Mouse (Mus musculus): ENCODE results near the gene Bcas2. TPM values are rescaled to one million over a fixed set of nuclear protein-coding genes. Genes with fewer than 3 reads are reported as not detected.
A peak's percentile ranks its signal among the peaks of the same experiment; 100 is the strongest.

Bcas2 gene
- 231 and 257 TPM in 2 replicates for polyA plus RNA-seq (2015; fragmentation: Nextera tagmentation; extraction: Ambion mirVana)

- Histone ChIP-seq H3K27me3 (no peaks in the 10 kb centered on the region), H3K4me3 (peak within 1 kb of the TSS; percentile 76), H3K4me2 (peak within 1 kb of the TSS; percentile 81), H3K9ac (peak within 1 kb of the TSS; percentile 84), H3K27ac (peak within 1 kb of the TSS; percentile 76), H3K9me3 (no peaks in the 10 kb centered on the region), H3K36me3 (peaks cover 45% of the 10 kb centered on the region), H3K4me1 (peaks cover 9% of the 10 kb centered on the region)
- WGBS: under 1% methylated on average over 56 of the region's 56 CpGs
- ATAC-seq (ENCODE audit: insufficient number of reproducible peaks, insufficient read depth, low FRiP score, low TSS enrichment, low read depth): peak; percentile 92
These were observed at the start of gene Bcas2 for GRCm38 (mm10) chr3:103171505-103172267. Gene Bcas2, plus strand, starts transcription at chr3:103171655.

- Histone ChIP-seq H3K4me1 (no peaks in the 10 kb centered on the region; the same call in 1 of the 2 replicates), H3K27ac (no peak overlapping the region), H3K4me2 (no peak overlapping the region), H3K4me3 (no peak overlapping the region), H3K9me3 (no peaks in the 10 kb centered on the region), H3K36me3 (no peaks in the 10 kb centered on the region), H3K9ac (no peak overlapping the region), H3K27me3 (no peaks in the 10 kb centered on the region)
- no peak for ATAC-seq (ENCODE audit: insufficient number of reproducible peaks, insufficient read depth, low FRiP score, low TSS enrichment, low read depth)
- 77% methylated on average over 3 of the region's 3 CpGs for WGBS
These were observed 47.8 kb upstream of the Bcas2 start for GRCm38 (mm10) chr3:103123636-103124035.

GRCm38 (mm10) chr3:103126138-103126537 lies 45.3 kb upstream of the Bcas2 start:
- H3K27me3 ChIP-seq: no peaks in the 10 kb centered on the region
- H3K27ac ChIP-seq: no peak overlapping the region
- WGBS: 92% methylated on average over 3 of the region's 3 CpGs
- H3K36me3 ChIP-seq: no peaks in the 10 kb centered on the region
- H3K4me3 ChIP-seq: no peak overlapping the region
- no peak overlapping the region for H3K4me2 ChIP-seq
- H3K9ac ChIP-seq: no peak overlapping the region
- peaks cover 15% of the 10 kb centered on the region for H3K4me1 ChIP-seq
- ATAC-seq (ENCODE audit: insufficient number of reproducible peaks, insufficient read depth, low FRiP score, low TSS enrichment, low read depth): no peak
- no peaks in the 10 kb centered on the region for H3K9me3 ChIP-seq

- Histone ChIP-seq H3K27ac (no peak overlapping the region), H3K27me3 (no peaks in the 10 kb centered on the region), H3K9me3 (no peaks in the 10 kb centered on the region), H3K4me2 (no peak overlapping the region), H3K4me1 (peaks cover 15% of the 10 kb centered on the region), H3K36me3 (peaks cover 6% of the 10 kb centered on the region), H3K9ac (no peak overlapping the region), H3K4me3 (no peak overlapping the region)
- 43% methylated on average over 2 of the region's 2 CpGs for WGBS
- ATAC-seq (ENCODE audit: insufficient number of reproducible peaks, insufficient read depth, low FRiP score, low TSS enrichment, low read depth): no peak
These were observed 44.3 kb upstream of the Bcas2 start for GRCm38 (mm10) chr3:103127177-103127576.

GRCm38 (mm10) chr3:103127721-103128120 lies 43.7 kb upstream of the Bcas2 start:
- H3K9me3 ChIP-seq: no peaks in the 10 kb centered on the region
- peaks cover 11% of the 10 kb centered on the region for H3K36me3 ChIP-seq
- H3K4me2 ChIP-seq: no peak overlapping the region
- H3K9ac ChIP-seq: no peak overlapping the region
- no peak for ATAC-seq (ENCODE audit: insufficient number of reproducible peaks, insufficient read depth, low FRiP score, low TSS enrichment, low read depth)
- no peaks in the 10 kb centered on the region for H3K27me3 ChIP-seq
- WGBS: 72% methylated on average over 5 of the region's 5 CpGs
- H3K27ac ChIP-seq: no peak overlapping the region
- H3K4me3 ChIP-seq: no peak overlapping the region
- H3K4me1 ChIP-seq: peaks cover 15% of the 10 kb centered on the region

- no peak overlapping the region for H3K4me2 ChIP-seq
- H3K4me3 ChIP-seq: no peak overlapping the region
- peaks cover 13% of the 10 kb centered on the region for H3K36me3 ChIP-seq
- no peaks in the 10 kb centered on the region for H3K27me3 ChIP-seq
- H3K9me3 ChIP-seq: no peaks in the 10 kb centered on the region
- H3K4me1 ChIP-seq: peaks cover 15% of the 10 kb centered on the region
- ATAC-seq (ENCODE audit: insufficient number of reproducible peaks, insufficient read depth, low FRiP score, low TSS enrichment, low read depth): no peak
- no peak overlapping the region for H3K9ac ChIP-seq
- H3K27ac ChIP-seq: no peak overlapping the region
- 55% methylated on average over 4 of the region's 4 CpGs for WGBS
These were observed 43.2 kb upstream of the Bcas2 start for GRCm38 (mm10) chr3:103128251-103128650.

- 80% methylated on average over 8 of the region's 8 CpGs for WGBS
- Histone ChIP-seq H3K4me3 (no peak overlapping the region), H3K36me3 (peaks cover 18% of the 10 kb centered on the region), H3K27me3 (no peaks in the 10 kb centered on the region), H3K4me1 (peaks cover 15% of the 10 kb centered on the region), H3K4me2 (no peak overlapping the region), H3K9ac (no peak overlapping the region), H3K9me3 (no peaks in the 10 kb centered on the region), H3K27ac (peak overlapping the region; percentile 14; the same call in 1 of the 2 replicates)
- no peak for ATAC-seq (ENCODE audit: insufficient number of reproducible peaks, insufficient read depth, low FRiP score, low TSS enrichment, low read depth)
These were observed 41.9 kb upstream of the Bcas2 start for GRCm38 (mm10) chr3:103129367-103130159.

- Histone ChIP-seq H3K9ac (0 out of 2 replicates have a peak overlapping the region, but pooled peaks have one; percentile 11), H3K36me3 (peaks cover 18% of the 10 kb centered on the region), H3K4me1 (peaks cover 15% of the 10 kb centered on the region), H3K27me3 (no peaks in the 10 kb centered on the region), H3K4me3 (no peak overlapping the region), H3K9me3 (no peaks in the 10 kb centered on the region), H3K4me2 (no peak overlapping the region), H3K27ac (peak overlapping the region; percentile 44)
- 41% methylated on average over 6 of the region's 6 CpGs for WGBS
- peak; percentile 56; the same call in 1 of the 2 replicates for ATAC-seq (ENCODE audit: insufficient number of reproducible peaks, insufficient read depth, low FRiP score, low TSS enrichment, low read depth)
These were observed 41.2 kb upstream of the Bcas2 start for GRCm38 (mm10) chr3:103130236-103130751.

- H3K4me1 ChIP-seq: peaks cover 15% of the 10 kb centered on the region
- H3K9me3 ChIP-seq: no peaks in the 10 kb centered on the region
- no peaks in the 10 kb centered on the region for H3K27me3 ChIP-seq
- peaks cover 25% of the 10 kb centered on the region for H3K36me3 ChIP-seq
- no peak overlapping the region for H3K27ac ChIP-seq
- 77% methylated on average over 10 of the region's 10 CpGs for WGBS
- no peak overlapping the region for H3K4me3 ChIP-seq
- no peak for ATAC-seq (ENCODE audit: insufficient number of reproducible peaks, insufficient read depth, low FRiP score, low TSS enrichment, low read depth)
- no peak overlapping the region for H3K9ac ChIP-seq
- no peak overlapping the region for H3K4me2 ChIP-seq
These were observed 38.4 kb upstream of the Bcas2 start for GRCm38 (mm10) chr3:103133098-103133497.

GRCm38 (mm10) chr3:103136414-103137077 lies 34.9 kb upstream of the Bcas2 start:
- 41% methylated on average over 4 of the region's 4 CpGs for WGBS

GRCm38 (mm10) chr3:103139047-103139446 lies 32.4 kb upstream of the Bcas2 start:
- Histone ChIP-seq H3K4me2 (no peak overlapping the region), H3K9me3 (no peaks in the 10 kb centered on the region), H3K4me1 (peaks cover 11% of the 10 kb centered on the region), H3K4me3 (no peak overlapping the region), H3K9ac (0 out of 2 replicates have a peak overlapping the region, but pooled peaks have one; percentile 17), H3K27me3 (no peaks in the 10 kb centered on the region), H3K36me3 (peaks cover 20% of the 10 kb centered on the region), H3K27ac (peak overlapping the region; percentile 66)
- WGBS: 42% methylated on average over 8 of the region's 8 CpGs
- no peak for ATAC-seq (ENCODE audit: insufficient number of reproducible peaks, insufficient read depth, low FRiP score, low TSS enrichment, low read depth)

More at GRCm38 (mm10) chr3:103136414-103137077, 34.9 kb upstream of the Bcas2 start:
- H3K27ac ChIP-seq: no peak overlapping the region
- no peak overlapping the region for H3K4me3 ChIP-seq
- peaks cover 11% of the 10 kb centered on the region for H3K4me1 ChIP-seq
- no peak overlapping the region for H3K9ac ChIP-seq
- no peaks in the 10 kb centered on the region for H3K9me3 ChIP-seq
- H3K36me3 ChIP-seq: peaks cover 30% of the 10 kb centered on the region
- H3K4me2 ChIP-seq: no peak overlapping the region
- H3K27me3 ChIP-seq: no peaks in the 10 kb centered on the region
- ATAC-seq (ENCODE audit: insufficient number of reproducible peaks, insufficient read depth, low FRiP score, low TSS enrichment, low read depth): no peak

Data from embryonic facial prominence, embryonic 13.5 days (tissue).